Mouse (Mus musculus): ENCODE measurements around the gene Trim9. TPM values are rescaled to one million over a fixed set of nuclear protein-coding genes. Genes with fewer than 3 reads are reported as not detected.
A peak's percentile ranks its signal among the peaks of the same experiment; 100 is the strongest.

Trim9 gene
- polyA plus RNA-seq, 1 experiment from 2014 or later = 2.6 TPM

DNA sequence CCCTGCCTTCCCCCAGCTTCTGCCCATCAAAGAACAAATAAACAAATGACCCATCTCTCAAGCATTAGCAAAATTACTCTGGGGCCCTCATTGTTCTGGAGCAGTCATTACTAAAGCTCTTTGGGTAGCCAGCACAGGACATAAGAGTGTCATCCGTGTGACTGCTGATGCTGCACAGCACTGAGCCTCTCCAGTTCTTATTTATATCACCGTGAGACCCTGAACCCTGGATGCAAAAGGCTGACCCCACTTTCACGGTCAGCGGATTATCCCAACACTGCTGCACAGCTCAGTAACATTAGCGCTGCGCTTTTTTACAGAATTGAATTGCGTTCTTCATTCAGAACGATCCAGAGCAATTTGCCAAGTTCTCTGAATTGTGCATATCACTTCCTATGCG is 31.3 kb downstream of the Trim9 start:
- H3K4me1 ChIP-seq = no peaks in the 10 kb centered on the region
- H3K27ac ChIP-seq = no peak overlapping the region
- no peak for ATAC-seq (replicated peaks; ENCODE audit: low FRiP score)
- H3K4me2 ChIP-seq = no peak overlapping the region
- H3K4me3 ChIP-seq (replicated peaks) = no peak overlapping the region
- no peak overlapping the region for H3K9ac ChIP-seq
- H3K36me3 ChIP-seq = no peaks in the 10 kb centered on the region
- 53% methylated on average over 9 of the region's 9 CpGs for WGBS
- no peaks in the 10 kb centered on the region for H3K27me3 ChIP-seq
- no peaks in the 10 kb centered on the region for H3K9me3 ChIP-seq (replicated peaks)

DNA sequence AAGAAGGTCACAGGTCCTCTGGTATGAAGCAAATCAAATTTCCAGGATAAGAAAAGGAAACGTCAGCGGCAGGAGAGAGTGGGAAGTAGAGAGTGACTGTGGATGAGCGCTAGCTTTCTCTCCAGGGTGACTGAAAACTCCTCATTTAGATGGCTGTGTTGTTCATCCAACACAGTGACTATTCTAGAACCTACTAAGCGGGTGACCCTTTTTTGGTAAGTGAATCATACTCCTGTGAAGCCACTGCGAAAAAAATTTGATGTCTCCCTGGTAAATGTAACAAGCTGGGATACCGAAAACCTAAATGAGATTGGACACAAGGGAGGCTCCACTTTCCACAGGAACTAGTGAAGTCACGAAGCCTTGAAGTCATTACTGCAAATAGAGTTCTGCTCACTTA is 39.5 kb downstream of the Trim9 start:
- WGBS = 85% methylated on average over 7 of the region's 7 CpGs
- no peaks in the 10 kb centered on the region for H3K27me3 ChIP-seq
- no peaks in the 10 kb centered on the region for H3K4me1 ChIP-seq
- H3K9me3 ChIP-seq (replicated peaks) = no peaks in the 10 kb centered on the region
- H3K9ac ChIP-seq = no peak overlapping the region
- no peaks in the 10 kb centered on the region for H3K36me3 ChIP-seq
- no peak overlapping the region for H3K27ac ChIP-seq
- H3K4me3 ChIP-seq (replicated peaks) = no peak overlapping the region
- H3K4me2 ChIP-seq = no peak overlapping the region
- no peak for ATAC-seq (replicated peaks; ENCODE audit: low FRiP score)

DNA sequence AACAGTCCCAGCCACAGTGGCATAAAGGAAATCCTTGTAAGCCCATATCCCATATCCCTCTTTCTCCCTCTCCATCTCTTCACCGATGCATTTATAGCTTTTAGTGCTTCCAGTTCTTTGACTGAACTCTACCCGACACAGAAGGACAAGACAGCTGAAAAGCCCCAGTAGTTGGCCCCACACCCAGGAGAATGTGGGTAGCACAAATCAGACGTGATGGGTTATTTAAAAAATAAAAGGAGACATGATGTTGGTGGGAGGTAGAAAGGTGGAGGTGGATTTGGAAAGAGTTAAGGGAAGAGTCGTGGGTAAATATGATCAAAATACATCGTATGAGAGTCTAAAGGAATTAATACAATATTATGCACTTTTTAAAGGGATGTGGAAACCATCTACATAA is 40.4 kb downstream of the Trim9 start:
- no peak overlapping the region for H3K4me2 ChIP-seq
- H3K27ac ChIP-seq = no peak overlapping the region
- ATAC-seq (replicated peaks; ENCODE audit: low FRiP score) = no peak
- no peaks in the 10 kb centered on the region for H3K4me1 ChIP-seq
- no peak overlapping the region for H3K4me3 ChIP-seq (replicated peaks)
- no peak overlapping the region for H3K9ac ChIP-seq
- H3K27me3 ChIP-seq = no peaks in the 10 kb centered on the region
- no peaks in the 10 kb centered on the region for H3K9me3 ChIP-seq (replicated peaks)
- no peaks in the 10 kb centered on the region for H3K36me3 ChIP-seq
- 85% methylated on average over 5 of the region's 5 CpGs for WGBS

GRCm38 (mm10) chr12:70304014-70304413 is 43.4 kb downstream of the Trim9 start:
- Histone ChIP-seq H3K27me3 (no peaks in the 10 kb centered on the region), H3K9ac (no peak overlapping the region), H3K4me1 (no peaks in the 10 kb centered on the region), H3K36me3 (no peaks in the 10 kb centered on the region), H3K9me3 (replicated peaks) (no peaks in the 10 kb centered on the region), H3K4me2 (no peak overlapping the region), H3K4me3 (replicated peaks) (no peak overlapping the region), H3K27ac (no peak overlapping the region)
- no peak for ATAC-seq (replicated peaks; ENCODE audit: low FRiP score)
- 87% methylated on average over 6 of the region's 6 CpGs for WGBS

DNA sequence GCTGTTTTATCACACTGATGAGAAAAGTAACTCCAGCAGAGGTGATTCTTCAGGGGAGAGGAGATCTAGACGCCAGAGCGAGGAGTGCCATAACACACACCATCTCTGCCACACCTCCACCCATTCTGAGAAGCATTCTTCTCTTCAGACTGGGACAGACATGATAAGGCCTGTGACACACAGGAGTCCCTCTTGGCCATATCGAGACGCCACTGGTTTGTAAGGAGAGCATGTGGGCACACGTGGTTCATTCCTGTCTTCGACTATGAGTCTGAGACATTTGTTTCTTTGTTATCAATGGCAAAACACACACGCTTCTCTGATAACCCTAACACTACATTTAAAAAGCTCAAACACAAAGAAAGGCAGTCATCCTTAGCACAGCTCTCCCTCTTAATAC is 43.9 kb downstream of the Trim9 start:
- Histone ChIP-seq H3K27ac (no peak overlapping the region), H3K36me3 (no peaks in the 10 kb centered on the region), H3K4me2 (no peak overlapping the region), H3K27me3 (no peaks in the 10 kb centered on the region), H3K9ac (no peak overlapping the region), H3K4me3 (replicated peaks) (no peak overlapping the region), H3K9me3 (replicated peaks) (no peaks in the 10 kb centered on the region), H3K4me1 (no peaks in the 10 kb centered on the region)
- no peak for ATAC-seq (replicated peaks; ENCODE audit: low FRiP score)
- 84% methylated on average over 7 of the region's 7 CpGs for WGBS

- Histone ChIP-seq H3K9me3 (replicated peaks) (no peaks in the 10 kb centered on the region), H3K9ac (no peak overlapping the region), H3K4me1 (no peaks in the 10 kb centered on the region), H3K4me2 (no peak overlapping the region), H3K27ac (no peak overlapping the region), H3K4me3 (replicated peaks) (no peak overlapping the region), H3K27me3 (no peaks in the 10 kb centered on the region), H3K36me3 (no peaks in the 10 kb centered on the region)
- WGBS = 65% methylated on average over 5 of the region's 5 CpGs
- no peak for ATAC-seq (replicated peaks; ENCODE audit: low FRiP score)
Observed at GRCm38 (mm10) chr12:70302022-70302720, 45.2 kb downstream of the Trim9 start.

DNA sequence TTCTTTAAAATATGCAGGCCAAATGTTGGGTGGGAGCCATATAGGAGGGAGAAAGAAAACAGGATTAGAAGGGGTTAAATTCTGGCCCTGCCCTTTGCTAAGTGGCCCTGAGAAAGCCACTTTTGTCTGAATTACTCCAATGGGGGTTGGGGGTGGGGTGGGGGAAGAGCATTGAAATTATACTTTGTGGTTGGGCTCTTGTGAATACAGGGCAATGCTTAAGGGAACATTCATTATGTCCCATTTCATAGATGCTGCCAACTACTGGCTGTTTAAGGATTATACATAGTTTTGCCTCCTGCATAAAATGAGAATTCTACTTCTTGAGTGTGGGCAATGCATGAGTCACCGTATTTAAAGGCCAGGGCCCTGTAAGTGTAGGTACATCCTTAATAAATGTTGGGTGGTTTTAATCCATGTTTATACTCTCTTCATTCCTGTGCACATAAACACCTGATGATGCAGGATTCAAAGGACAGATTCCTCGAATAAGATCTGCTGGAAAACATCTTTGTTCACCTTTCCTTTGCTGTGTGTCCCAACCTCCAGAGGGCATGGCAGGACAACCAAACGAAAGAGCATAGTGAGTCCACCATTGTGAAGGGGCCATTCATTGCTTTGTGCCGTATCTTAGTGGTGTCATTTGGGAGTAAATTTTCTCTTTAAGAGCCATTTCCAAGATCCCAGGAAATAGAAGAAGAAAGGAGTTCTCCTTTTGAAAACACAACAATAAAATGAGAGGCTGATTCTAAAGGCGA is 53.3 kb downstream of the Trim9 start:
- 70% methylated on average over 5 of the region's 5 CpGs for WGBS

GRCm38 (mm10) chr12:70293165-70293926 is 54.1 kb downstream of the Trim9 start:
- no peak overlapping the region for H3K4me2 ChIP-seq
- H3K27ac ChIP-seq = no peak overlapping the region
- H3K4me1 ChIP-seq = no peaks in the 10 kb centered on the region
- H3K9me3 ChIP-seq (replicated peaks) = no peaks in the 10 kb centered on the region
- H3K9ac ChIP-seq = no peak overlapping the region
- H3K27me3 ChIP-seq = no peaks in the 10 kb centered on the region
- no peak for ATAC-seq (replicated peaks; ENCODE audit: low FRiP score)
- 93% methylated on average over 10 of the region's 10 CpGs for WGBS
- no peak overlapping the region for H3K4me3 ChIP-seq (replicated peaks)
- H3K36me3 ChIP-seq = no peaks in the 10 kb centered on the region

More for the DNA sequence above, 53.3 kb downstream of the Trim9 start:
- ATAC-seq (replicated peaks; ENCODE audit: low FRiP score) = no peak
- Histone ChIP-seq H3K9ac (no peak overlapping the region), H3K9me3 (replicated peaks) (no peaks in the 10 kb centered on the region), H3K27me3 (no peaks in the 10 kb centered on the region), H3K36me3 (no peaks in the 10 kb centered on the region), H3K4me2 (no peak overlapping the region), H3K4me1 (no peaks in the 10 kb centered on the region), H3K4me3 (replicated peaks) (no peak overlapping the region), H3K27ac (no peak overlapping the region)

DNA sequence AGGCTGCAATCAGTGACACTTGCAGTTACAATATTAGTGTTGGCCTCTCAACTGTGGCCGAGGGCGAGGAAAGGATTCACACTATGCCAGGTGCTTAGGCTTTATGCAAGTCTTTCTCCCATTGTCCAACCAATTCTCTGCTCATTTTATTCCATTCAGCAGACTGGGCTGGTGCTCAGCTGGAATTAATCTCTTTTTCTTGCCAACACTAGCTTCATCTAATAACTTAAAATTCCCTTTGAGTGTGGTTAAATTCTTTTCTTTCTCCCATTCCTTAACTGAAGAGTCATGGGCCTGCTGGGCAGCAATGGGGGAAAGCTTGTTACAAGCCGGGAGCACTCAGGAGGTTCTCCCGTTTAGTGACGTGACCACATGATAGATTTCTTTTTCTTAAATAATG is 61.9 kb downstream of the Trim9 start:
- no peak overlapping the region for H3K9ac ChIP-seq
- H3K9me3 ChIP-seq (replicated peaks) = no peaks in the 10 kb centered on the region
- no peak overlapping the region for H3K4me3 ChIP-seq (replicated peaks)
- no peaks in the 10 kb centered on the region for H3K36me3 ChIP-seq
- no peak overlapping the region for H3K4me2 ChIP-seq
- no peak overlapping the region for H3K27ac ChIP-seq
- no peak for ATAC-seq (replicated peaks; ENCODE audit: low FRiP score)
- WGBS = 82% methylated on average over 5 of the region's 5 CpGs
- no peaks in the 10 kb centered on the region for H3K27me3 ChIP-seq
- no peaks in the 10 kb centered on the region for H3K4me1 ChIP-seq

- H3K4me2 ChIP-seq = no peak overlapping the region
- H3K4me1 ChIP-seq = no peaks in the 10 kb centered on the region
- ATAC-seq (replicated peaks; ENCODE audit: low FRiP score) = no peak
- no peaks in the 10 kb centered on the region for H3K9me3 ChIP-seq (replicated peaks)
- H3K9ac ChIP-seq = no peak overlapping the region
- no peak overlapping the region for H3K27ac ChIP-seq
- H3K27me3 ChIP-seq = no peaks in the 10 kb centered on the region
- H3K36me3 ChIP-seq = no peaks in the 10 kb centered on the region
- H3K4me3 ChIP-seq (replicated peaks) = no peak overlapping the region
- WGBS = 80% methylated on average over 7 of the region's 7 CpGs
Observed at GRCm38 (mm10) chr12:70284979-70285378, 62.4 kb downstream of the Trim9 start.

DNA sequence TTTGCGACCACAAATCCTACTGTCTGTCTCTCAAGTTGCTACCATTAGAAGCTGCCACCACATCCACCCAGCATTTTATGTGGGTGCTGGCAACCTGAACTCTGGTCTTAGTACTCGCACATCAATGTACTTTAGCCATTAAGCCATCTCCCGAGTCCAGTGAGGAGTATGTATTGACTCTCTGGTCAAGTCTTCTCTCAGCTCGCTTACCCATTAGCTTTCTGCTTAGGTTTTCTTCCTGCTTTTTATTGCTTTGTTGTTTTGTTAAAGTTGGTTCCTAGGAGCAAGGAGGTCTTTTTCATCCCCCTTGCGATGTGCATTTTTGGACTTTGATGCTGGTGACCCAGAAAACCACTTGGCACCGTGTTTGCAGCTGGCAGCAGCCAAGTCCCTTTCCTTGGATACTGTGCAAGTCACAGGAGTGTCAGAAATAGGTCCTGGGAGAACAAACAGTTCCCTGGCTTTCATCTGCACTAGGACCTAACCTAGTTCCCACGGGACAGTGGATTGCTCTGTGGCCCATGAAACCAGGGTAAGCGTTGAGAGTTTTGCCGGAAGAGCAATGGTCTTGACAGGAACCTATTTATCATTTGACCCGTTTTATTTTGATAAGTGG is 64.2 kb downstream of the Trim9 start:
- Histone ChIP-seq H3K9ac (no peak overlapping the region), H3K9me3 (replicated peaks) (no peaks in the 10 kb centered on the region), H3K36me3 (no peaks in the 10 kb centered on the region), H3K4me2 (no peak overlapping the region), H3K27me3 (no peaks in the 10 kb centered on the region), H3K4me3 (replicated peaks) (no peak overlapping the region), H3K4me1 (no peaks in the 10 kb centered on the region), H3K27ac (no peak overlapping the region)
- 41% methylated on average over 10 of the region's 10 CpGs for WGBS
- peak; percentile 52; the same call in 1 of the 2 replicates for ATAC-seq (replicated peaks; ENCODE audit: low FRiP score)

DNA sequence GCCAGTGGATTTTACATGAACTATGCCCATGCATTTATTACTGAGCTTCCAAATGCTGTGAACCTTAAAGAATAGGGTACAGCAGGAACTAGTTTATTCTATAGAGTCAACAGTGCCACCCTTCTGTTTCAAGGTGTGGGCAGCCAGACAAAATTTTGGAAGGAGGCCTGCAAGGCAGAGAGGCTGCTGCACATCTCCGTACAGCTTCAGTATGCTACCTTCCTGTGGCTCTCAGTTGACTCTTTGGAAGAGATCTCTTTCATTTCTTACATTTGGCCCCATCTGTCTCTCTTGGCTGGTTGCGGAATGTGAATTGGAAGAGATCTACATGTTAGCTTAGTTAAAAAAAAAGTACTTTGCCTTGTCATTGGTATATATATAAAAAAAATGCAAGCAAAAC is 66.5 kb downstream of the Trim9 start:
- no peak for ATAC-seq (replicated peaks; ENCODE audit: low FRiP score)
- WGBS = 93% methylated on average over 2 of the region's 2 CpGs
- no peaks in the 10 kb centered on the region for H3K36me3 ChIP-seq
- no peak overlapping the region for H3K9ac ChIP-seq
- H3K9me3 ChIP-seq (replicated peaks) = no peaks in the 10 kb centered on the region
- no peak overlapping the region for H3K4me3 ChIP-seq (replicated peaks)
- H3K27ac ChIP-seq = no peak overlapping the region
- no peaks in the 10 kb centered on the region for H3K4me1 ChIP-seq
- no peaks in the 10 kb centered on the region for H3K27me3 ChIP-seq
- H3K4me2 ChIP-seq = no peak overlapping the region

Data from kidney, embryonic 15.5 days (tissue).